Mouse (Mus musculus) brown adipose tissue, adult 24 weeks (tissue): ENCODE measurements around the gene Trim33. TPM values are rescaled to one million over a fixed set of nuclear protein-coding genes. Genes with fewer than 3 reads are reported as not detected.

Experiments
- H3K27ac ChIP-seq: fragments of 200-500 bp; replicated peaks from 2 replicates; pipeline ENCODE4 v1.5.1; 2012; ENCODE audit warnings: low read depth, mild to moderate bottlenecking, low read length
- H3K4me1 ChIP-seq: fragments of 200-500 bp; 2 replicates; pipeline ENCODE4 v1.6.1; 2012; ENCODE audit warnings: low read length, mixed read lengths; ENCODE audit not compliant: control insufficient read depth, insufficient read depth, insufficient read length
- H3K4me3 ChIP-seq: fragments of 200-500 bp; 2 replicates; pipeline ENCODE4 v1.5.1; 2012; ENCODE audit warnings: low read depth, mild to moderate bottlenecking, low read length, moderate library complexity; ENCODE audit not compliant: insufficient read depth
- polyA plus RNA-seq: library from polyadenylated mRNA; stranded (reverse); fragments of >200 nt; gene quantifications from 2 replicates; pipeline ENCODE4 v1.2.4, GENCODE M21; 2012; ENCODE audit not compliant: missing spikeins, insufficient read depth, insufficient read length

Gene Trim33
- polyA plus RNA-seq, 1 experiment = 23.0 TPM

DNA sequence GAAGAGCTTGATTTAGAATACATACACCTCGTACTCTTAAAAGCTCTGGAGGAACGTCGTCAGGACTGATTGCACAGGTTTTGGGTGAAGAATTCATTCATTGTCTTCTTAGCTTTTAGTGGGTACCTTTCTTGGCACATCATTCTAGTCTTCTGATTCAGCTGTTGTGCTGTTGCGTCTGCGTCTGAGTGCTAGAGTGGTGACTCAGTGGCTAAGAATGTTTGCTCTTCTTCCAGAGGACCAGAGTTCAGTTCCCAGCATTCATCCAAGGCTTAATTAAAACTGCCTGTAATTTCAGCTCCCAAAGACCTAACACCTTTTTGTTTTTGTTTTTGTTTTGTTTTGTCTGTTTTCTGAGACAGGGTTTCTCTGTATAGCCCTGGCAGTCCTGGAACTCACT is 30.2 kb downstream of the Trim33 start:
- Histone ChIP-seq H3K4me1 (peaks cover 3% of the 10 kb centered on the region; the same call in 1 of the 2 replicates), H3K4me3 (no peak overlapping the region), H3K27ac (no peak overlapping the region)

DNA sequence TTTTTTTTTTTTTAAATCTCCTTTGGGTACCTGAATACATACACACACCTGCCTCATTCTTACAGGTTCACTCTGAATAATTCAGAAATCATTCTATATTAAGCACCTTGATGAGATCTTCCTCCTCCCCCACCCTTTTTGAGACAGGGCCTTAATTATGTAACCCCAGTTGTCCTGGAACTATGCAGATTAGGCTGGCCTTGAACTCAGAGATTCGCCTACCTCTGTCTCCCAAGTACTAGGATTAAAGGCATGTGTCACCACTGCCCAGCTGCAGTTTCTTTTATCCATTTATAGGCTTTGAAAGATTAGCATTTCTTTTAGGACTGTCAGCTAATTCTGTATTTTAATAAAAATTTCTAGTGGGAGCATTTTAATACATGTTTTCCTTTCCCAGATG is 30.7 kb downstream of the Trim33 start:
- Histone ChIP-seq H3K4me3 (no peak overlapping the region), H3K4me1 (peaks cover 3% of the 10 kb centered on the region; the same call in 1 of the 2 replicates), H3K27ac (no peak overlapping the region)

DNA sequence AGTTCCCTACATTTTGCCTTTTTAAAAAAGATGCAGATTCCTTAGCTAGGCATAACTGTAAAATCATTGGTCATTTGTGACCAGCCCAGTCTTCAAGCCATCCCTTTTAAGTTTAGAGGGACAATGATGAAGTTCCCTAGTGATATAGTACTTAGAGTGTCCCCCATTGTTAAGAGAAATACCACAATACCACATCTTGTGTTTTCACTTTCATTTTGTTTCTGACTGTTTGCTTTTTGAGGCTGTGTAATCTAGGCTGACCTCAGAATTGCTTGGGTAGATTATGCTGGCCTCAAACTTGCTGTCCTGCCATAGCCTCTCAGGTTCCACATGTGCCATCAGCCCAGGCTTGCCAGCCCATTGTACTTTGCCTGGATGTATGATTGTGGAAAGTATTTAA is 35.2 kb downstream of the Trim33 start:
- Histone ChIP-seq H3K4me3 (no peak overlapping the region), H3K4me1 (no peaks in the 10 kb centered on the region), H3K27ac (no peak overlapping the region)

DNA sequence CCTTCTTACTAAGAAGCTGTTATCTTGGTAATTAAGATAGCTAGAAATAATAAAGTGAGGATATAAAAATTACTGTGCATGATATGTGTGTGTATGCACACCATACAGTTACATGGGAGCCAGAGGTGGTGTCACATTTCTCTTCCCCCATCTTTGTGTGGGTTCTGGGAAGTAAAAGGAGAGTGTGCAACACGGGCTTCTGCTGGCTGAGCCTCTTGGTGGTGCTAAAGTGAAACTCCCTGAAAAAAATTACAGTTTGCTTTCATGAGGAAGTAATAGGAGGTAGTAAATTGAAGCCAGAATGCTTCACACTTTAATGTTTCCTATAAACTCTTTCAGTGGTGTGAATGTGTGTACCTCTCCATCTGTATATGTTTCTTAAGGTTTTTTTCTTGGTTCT is 56.3 kb downstream of the Trim33 start:
- Histone ChIP-seq H3K4me3 (no peak overlapping the region), H3K4me1 (no peaks in the 10 kb centered on the region), H3K27ac (no peak overlapping the region)

DNA sequence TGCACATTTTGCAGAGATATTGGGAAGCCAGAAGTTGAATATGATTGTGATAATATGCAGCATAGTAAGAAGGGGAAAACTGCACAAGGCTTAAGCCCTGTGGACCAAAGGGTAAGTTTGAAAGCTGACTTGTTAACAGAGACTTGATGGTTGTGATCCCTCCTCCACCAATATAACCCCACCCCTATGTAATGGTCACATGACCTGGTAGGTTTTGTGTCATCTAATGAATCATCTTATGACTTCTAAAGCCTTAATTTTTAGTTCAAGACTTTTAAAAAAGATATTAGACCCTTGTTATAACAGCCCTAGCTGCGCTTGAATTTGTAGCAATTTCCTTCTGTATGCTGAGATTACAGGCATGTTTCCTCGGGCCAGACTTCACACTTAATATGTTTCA is 67.6 kb downstream of the Trim33 start:
- no peak overlapping the region for H3K27ac ChIP-seq
- H3K4me3 ChIP-seq = no peak overlapping the region
- no peaks in the 10 kb centered on the region for H3K4me1 ChIP-seq

DNA sequence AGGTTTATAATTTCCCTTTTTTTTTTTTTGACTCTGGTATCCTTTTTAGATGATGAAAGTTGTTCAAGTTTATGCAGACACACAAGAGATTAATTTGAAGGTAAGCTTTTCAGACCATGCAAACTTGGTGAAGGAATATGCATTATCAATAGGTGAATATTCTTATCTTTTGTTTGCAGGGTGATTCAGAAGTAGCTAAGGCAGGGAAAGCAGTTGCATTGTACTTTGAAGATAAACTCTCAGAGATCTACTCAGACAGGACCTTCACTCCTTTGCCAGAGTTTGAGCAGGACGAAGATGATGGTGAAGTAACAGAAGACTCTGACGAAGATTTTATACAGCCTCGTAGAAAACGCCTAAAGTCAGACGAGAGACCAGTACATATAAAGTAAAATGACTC is 74.4 kb downstream of the Trim33 start:
- Histone ChIP-seq H3K27ac (no peak overlapping the region), H3K4me1 (no peaks in the 10 kb centered on the region), H3K4me3 (no peak overlapping the region)

DNA sequence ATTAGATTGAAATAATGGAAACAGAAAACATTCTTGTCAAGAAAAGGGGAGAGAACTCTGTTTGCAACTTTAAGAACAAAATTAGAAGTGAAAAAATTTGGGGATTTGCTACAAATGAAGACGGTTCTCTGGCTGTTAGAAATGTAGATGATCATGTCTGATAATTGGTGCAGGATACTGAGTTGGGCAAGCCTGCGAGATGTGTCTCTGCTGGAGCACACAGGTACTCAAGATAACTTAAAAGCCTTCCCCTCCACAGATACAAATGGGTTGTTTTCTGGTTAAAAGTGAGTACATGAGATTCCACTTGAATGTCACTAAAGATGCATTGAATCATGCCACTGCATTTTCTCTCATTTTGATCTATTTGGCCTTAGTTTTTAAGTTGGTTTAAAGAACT is 74.9 kb downstream of the Trim33 start:
- Histone ChIP-seq H3K4me1 (no peaks in the 10 kb centered on the region), H3K4me3 (no peak overlapping the region), H3K27ac (no peak overlapping the region)

DNA sequence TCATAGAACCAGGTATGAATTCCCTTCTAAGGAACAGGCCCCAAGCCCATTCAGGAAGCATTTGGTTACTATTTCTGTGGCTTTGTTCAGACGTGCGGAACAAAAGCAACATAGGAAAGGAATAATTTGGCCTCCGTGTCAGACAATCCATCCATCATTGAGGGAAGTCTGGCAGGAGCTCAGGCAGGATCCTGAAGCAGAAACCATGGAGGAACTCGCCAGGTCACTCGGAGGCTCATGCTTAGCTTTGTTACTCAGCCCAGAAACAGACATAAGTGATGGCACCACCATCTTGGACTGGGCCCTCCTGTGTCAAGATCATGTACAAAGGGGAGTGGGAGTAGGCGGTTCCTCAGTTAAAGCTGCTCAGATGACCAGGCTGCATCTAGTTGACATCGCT is 82.1 kb downstream of the Trim33 start:
- no peaks in the 10 kb centered on the region for H3K4me1 ChIP-seq
- H3K4me3 ChIP-seq = no peak overlapping the region
- H3K27ac ChIP-seq = no peak overlapping the region

DNA sequence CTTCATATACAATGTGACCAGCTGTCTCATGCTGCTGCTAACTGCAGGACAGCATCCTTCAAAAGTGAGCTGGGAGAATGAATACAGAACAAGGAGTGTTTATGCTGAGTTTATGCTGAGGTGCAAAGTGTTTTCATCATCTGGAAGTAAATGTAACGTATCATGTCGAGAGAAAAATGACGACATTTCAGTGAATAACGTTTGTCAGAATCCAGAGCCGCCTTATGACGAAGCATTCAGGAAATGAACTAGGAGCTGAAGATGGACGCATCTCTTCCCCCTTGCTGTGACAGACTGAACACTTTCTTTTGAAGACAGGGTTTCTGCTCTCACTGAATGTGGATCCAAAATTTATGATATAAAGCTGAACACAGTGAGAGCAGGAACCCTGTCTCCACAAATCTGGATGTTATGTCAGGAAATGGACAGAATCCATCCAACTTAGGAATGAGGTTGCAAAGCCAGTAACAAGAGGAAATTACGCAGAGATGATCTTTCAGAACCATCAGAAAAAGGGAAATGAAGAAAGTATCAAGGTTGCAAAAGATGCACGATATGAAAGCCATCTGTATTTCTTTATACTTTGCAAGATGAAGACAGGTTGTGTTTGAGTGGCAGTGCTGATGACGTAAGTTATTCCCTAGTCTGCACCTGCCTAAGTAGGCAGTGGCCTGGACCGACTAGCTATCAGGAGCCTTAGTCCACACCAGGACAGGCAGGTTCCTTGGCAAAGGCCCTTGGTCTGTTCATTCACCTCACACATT is 85.3 kb downstream of the Trim33 start:
- Histone ChIP-seq H3K4me3 (no peak overlapping the region), H3K4me1 (no peaks in the 10 kb centered on the region), H3K27ac (no peak overlapping the region)

DNA sequence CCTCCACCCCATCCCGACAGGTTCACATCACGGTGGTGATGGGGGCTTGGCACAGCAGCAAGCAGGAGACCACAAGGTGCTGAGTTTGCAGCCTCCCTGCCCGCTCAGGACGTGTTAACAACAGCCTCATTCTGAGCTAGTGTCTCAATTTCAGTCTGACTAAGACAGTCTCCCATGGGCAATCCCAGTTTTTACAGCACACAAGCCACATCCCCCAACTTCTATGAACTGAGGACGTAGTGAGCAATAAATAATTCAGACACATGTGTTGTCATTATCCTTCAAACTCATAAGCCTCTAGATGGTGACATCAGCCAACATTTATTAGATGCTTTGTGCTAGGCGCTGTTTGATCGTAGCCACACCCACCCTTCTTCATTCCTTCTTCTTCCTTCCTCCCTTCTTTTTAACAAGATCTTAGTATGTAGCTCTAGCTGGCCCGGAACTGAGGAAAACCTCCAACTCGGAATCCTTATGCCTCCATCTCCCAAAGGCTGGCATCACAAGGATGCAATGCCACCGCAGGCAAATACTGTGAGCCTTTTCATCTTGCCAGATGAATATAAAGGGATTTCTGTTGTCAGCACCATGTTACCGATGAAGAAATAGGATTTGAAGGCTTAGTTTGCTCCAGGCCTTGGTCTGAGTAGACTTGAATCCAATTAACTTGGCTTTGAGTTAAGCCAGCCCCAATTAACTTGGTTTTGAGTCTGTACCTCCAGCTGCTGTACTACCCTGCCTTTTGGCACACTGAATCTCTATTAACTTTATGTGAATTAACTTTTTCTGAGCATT is 88.3 kb downstream of the Trim33 start:
- Histone ChIP-seq H3K4me3 (no peak overlapping the region), H3K27ac (no peak overlapping the region), H3K4me1 (no peaks in the 10 kb centered on the region)

DNA sequence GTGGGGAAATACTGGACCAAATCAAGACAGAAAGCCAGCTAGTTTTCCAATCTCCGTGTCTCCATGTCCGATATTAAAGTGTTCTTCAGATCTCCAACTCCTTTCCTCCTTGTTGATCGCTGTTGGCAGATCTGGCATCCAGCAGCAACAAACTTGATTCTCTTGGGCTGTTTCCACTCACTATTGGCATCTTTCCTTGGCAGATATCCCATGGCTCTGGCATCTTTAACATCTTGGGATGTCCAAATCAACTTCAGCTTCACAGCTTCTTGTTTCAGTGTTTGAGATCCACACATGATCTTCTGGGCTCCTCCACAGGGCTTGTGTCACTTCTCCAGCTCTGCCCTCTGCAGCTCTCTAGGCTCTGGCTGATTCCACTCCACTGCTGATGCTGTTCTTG is 89.6 kb downstream of the Trim33 start:
- Histone ChIP-seq H3K4me3 (no peak overlapping the region), H3K27ac (no peak overlapping the region), H3K4me1 (no peaks in the 10 kb centered on the region)

DNA sequence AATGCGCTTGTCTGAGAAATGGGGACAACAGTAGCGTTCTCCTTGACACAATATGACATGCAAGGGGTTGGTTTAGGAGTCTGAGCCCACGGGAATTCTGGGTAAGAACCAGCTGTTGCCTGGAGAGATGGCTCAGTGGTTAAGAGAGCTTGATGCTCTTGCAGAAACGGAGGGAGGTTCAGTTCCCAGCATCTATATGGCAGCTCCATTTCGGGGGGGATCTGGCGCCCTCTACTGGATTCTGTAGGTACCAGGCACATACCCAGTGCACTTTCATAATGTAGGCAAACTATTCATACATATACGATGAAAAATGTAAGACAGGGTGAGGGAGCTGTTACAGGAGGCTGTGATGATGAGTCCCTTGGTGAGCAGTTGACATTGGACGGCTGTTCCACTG is 94.9 kb downstream of the Trim33 start:
- no peaks in the 10 kb centered on the region for H3K4me1 ChIP-seq
- H3K27ac ChIP-seq = no peak overlapping the region
- H3K4me3 ChIP-seq = no peak overlapping the region

DNA sequence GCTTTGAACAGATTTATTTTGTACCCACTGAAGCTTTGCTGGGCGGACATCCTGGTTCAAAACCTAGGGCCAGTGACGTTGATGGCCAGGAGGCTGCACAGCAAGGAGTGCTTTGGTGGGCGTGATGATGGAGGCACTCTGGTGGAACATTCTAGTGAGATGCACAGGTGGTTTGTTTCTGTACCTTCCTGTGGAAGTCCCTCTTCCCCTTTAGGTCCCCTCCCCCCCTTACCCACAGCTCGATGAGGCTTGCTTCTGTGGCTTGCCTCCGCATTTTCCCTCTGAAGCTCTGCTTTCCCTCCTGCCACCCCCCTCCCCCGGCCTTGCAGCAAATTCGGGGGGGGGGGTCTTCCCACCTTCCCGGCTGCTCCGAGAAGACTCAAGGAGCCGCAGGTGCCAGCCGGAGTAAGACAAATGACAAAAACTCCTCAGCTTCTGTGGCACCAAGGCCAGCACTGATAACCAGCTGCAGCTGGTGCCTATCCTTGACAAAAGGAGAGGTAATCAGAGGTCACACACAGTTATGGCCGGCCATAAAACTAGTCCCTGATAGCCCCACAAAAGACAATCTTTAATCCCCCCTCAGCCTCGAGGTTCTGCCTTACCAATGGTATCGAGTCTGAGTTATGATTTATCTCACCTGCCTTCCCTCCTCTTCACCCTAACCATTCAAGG is 96.2 kb downstream of the Trim33 start:
- Histone ChIP-seq H3K4me3 (no peak overlapping the region), H3K27ac (no peak overlapping the region), H3K4me1 (no peaks in the 10 kb centered on the region)

DNA sequence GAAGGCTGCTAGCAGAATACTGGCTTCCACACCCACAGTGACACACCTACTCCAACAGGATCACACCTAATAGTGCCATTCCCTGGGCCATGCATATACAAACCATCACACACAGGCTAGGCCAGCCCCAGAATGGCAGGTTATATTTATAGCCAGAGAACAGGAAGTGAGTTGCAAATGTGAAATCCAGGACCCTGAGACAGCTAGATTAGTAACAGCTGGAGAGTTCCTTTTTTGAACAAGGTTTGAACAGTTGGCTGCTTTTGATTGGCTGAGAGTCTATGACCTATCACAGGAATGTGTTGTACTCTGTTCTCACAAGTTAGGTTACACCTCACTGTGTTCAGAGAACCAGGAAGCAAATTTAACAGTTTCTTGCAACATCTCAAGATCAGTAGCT is 98.9 kb downstream of the Trim33 start:
- no peak overlapping the region for H3K4me3 ChIP-seq
- no peaks in the 10 kb centered on the region for H3K4me1 ChIP-seq
- no peak overlapping the region for H3K27ac ChIP-seq

DNA sequence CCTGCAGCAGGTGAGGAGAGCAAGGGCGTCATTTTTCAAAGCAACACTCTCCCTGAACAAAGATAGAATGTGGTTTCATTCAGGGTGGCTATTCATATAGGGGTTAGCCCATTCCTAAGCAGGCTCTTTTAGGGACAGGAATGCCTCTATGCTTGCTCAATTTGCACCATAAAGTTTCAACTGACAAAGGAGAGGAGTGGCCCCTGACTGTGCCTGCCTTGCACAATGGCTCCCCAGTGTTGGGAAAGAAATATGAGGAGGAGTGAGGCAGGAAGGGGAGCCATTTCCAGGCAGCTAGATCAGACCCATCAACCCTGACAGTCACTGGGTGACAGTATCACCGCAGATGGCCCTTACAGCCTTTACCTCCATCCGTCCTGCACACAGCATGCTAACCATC is 100.3 kb downstream of the Trim33 start:
- Histone ChIP-seq H3K27ac (no peak overlapping the region), H3K4me3 (no peak overlapping the region), H3K4me1 (no peaks in the 10 kb centered on the region)
